Mouse (Mus musculus) ES-E14 (cell line): ENCODE results near the gene Add3.

Experiments
- CHD2 ChIP-seq: IDR thresholded peaks from 2 replicates; pipeline ENCODE4 v1.6.1; 2014; ENCODE audit warnings: mild to moderate bottlenecking, low read depth, low read length, inconsistent platforms
- HCFC1 ChIP-seq: IDR thresholded peaks from 2 replicates; pipeline ENCODE4 v1.6.1; 2012; ENCODE audit warnings: low read length, inconsistent platforms, borderline replicate concordance; ENCODE audit not compliant: insufficient read depth
- ZC3H11A ChIP-seq: IDR thresholded peaks from 2 replicates; pipeline ENCODE4 v1.6.1; 2012; ENCODE audit warnings: low read depth, mild to moderate bottlenecking, inconsistent platforms, low read length, borderline replicate concordance
- ZNF384 ChIP-seq: IDR thresholded peaks from 2 replicates; pipeline ENCODE4 v1.6.1; 2012; ENCODE audit warnings: low read depth, low read length, inconsistent platforms

DNA sequence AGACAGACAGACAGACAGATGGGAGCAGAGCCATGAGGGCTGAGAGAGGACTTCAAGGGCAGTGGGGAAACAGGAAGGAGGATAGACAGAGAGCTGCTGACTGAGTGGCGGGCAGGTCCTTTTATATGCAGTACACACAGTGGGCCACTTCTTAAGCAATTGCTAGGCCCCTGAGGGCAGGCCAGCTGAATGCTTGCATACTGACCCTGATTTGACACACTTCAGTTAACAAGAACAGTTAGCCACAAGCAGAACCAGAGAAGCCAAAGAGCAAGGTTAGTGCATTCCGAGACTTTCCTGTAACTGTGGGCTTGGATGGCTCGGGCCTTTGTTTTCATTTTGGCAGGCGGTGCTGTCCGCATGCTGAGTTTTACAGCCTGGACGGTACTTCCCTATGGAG is 48.0 kb upstream of the Add3 start:
- TF ChIP-seq CHD2 (no peak), ZC3H11A (no peak), ZNF384 (no peak), HCFC1 (no peak)
